Mouse (Mus musculus): ENCODE results near the gene Pik3r2. TPM values are rescaled to one million over a fixed set of nuclear protein-coding genes. Genes with fewer than 3 reads are reported as not detected.

Gene Pik3r2
- polyA plus RNA-seq, 1 experiment from 2014 or later = 93.7 TPM

DNA sequence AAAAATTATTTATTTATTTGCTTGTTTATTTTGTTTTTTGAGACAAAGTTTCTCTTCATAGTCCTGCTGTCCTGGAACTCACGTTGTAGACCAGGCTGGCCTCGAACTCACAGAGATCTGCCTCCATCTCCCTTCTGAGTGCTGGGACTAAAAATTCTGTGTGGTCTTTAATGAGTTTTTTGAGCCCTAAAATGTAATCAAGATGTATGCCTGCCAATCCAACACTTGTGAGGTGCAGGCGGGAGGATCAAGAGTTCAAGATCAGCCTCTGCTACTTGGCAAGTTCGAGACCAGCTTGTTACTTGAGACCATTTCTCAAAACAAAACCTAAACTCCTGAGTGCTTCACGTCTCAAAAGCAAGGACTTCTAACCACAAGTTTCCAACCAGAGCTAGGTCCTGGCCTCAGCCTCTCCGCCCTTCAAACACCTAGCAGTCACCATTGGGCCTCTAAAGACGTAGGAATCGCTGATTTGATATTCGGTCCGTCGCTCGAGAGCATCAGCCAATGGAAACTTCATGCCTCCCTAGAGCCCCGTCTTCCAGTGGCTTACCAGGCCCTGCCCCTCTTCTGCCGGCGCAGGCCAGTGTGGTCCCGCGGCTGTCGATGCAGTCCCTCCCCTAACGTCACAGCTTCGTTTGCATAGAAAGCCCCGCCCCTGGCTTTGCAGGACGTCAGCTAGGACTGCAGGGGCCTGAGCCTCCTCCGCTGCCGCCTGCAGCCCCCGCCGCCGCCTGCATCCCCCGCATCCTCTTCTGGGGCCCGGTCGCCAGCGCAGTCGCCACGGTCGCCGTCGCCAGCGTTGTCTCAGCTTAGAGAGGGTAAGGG, 22.3 kb downstream of the Pik3r2 start, which contains the start of gene Rab3a:
Gene Rab3a (plus strand): TSS at position 637 of the 828 bp plus-strand sequence.
- H3K27ac ChIP-seq (replicated peaks) = peak within 1 kb of the TSS; percentile 98
- peaks cover 32% of the 10 kb centered on the region for H3K36me3 ChIP-seq
- H3K4me3 ChIP-seq = peak within 1 kb of the TSS; percentile 83
- WGBS = 8% methylated on average over 37 of the region's 37 CpGs
- peak within 1 kb of the TSS; percentile 94 for H3K9ac ChIP-seq
- peak within 1 kb of the TSS; percentile 93 for H3K4me2 ChIP-seq
- peaks cover 53% of the 10 kb centered on the region for H3K4me1 ChIP-seq (replicated peaks)
- peak; percentile 97 for ATAC-seq (ENCODE audit: low read depth)
- no peaks in the 10 kb centered on the region for H3K9me3 ChIP-seq
- H3K27me3 ChIP-seq = peaks cover 9% of the 10 kb centered on the region

DNA sequence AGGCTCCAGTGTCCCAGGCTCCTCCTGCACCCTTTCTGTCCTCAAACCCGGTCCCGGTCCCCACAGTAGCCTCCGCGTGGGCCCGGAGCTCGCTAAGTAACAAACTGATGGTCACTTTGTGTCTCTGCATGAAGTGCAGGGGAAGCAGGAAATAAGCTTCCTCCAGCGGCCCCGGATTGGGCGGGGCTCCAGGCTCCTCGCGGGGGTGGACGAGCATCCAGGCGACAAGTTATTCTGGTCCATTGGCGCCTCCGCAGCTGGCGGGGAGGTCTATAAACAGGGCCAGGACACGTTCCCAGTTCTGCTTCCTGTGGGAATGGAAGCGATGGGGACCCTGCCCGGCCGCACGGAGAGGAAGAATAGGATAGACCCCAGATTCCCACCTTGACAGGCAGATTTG, 23.4 kb downstream of the Pik3r2 start:
- Histone ChIP-seq H3K4me3 (no peak overlapping the region), H3K27me3 (peaks cover 20% of the 10 kb centered on the region), H3K4me1 (replicated peaks) (peaks cover 42% of the 10 kb centered on the region), H3K27ac (replicated peaks) (peak overlapping the region; percentile 68), H3K9me3 (no peaks in the 10 kb centered on the region), H3K36me3 (peaks cover 24% of the 10 kb centered on the region), H3K9ac (no peak overlapping the region), H3K4me2 (peak overlapping the region; percentile 22)
- no peak for ATAC-seq (ENCODE audit: low read depth)
- 31% methylated on average over 21 of the region's 21 CpGs for WGBS

DNA sequence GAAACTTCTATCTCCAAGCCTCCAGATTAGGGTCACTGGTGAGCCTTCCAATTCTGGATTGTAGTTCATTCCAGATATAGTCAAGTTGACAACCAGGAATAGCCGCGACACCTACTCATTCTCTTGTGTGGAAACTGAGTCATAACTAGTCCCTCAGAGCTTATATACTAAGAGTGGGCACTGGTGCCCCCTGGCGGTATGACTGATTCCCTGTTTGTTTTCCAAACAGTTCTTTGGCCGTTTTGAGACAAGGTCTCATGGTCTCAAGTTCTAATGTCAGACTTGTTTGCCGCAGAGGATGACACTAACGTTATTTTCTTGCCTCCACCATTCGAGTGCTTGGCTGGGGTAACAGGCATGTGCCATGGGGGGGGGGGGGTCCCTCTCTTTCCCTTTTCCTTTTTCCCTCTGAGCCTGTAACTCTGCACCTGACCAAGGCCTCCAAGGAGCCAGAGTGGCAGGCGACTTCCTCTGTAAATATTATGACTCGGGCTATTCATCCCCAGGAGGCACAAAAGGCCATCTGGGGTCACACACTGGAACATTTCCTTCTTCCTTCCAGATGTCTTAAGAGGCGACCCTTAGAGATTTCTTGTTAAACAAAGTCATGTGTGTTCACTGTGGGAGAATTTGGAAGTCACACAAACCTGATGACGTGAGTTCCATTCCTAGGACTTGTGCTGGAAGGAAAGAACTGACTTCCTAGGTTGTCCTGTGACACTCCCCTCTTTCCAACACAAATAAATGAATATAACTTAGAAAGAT, 24.3 kb downstream of the Pik3r2 start:
- peak overlapping the region; percentile 24; the same call in 1 of the 2 replicates for H3K27ac ChIP-seq (replicated peaks)

DNA sequence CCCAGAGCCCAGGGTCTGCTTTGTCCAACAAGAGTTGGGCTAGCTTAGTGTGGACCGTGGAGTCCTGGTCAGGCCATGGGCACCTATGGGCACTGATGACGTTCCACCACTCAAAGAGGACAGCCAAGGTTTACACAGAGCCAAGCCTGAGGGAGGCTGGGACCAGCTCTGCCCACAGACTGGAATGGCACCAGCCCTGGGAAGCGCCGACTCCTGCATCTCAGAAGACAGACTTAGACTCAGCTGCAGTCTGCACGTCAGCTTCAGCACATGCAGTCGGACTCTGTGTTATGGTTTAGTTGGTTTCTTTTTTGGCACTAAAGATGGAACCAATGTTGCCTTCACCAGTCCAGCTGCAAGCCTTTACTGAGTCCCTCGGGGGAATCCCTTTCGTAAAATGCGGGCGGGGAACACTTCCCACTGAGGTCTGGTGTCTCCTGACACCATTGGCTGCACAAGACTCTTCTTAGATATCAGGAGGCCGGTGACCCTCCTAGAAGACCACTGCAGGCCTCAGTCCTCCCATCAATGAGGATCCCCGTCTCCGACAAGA, 26.3 kb downstream of the Pik3r2 start:
- WGBS = 87% methylated on average over 13 of the region's 13 CpGs
- no peak overlapping the region for H3K4me2 ChIP-seq
- ATAC-seq (ENCODE audit: low read depth) = no peak

More for the DNA sequence above, 24.3 kb downstream of the Pik3r2 start:
- Histone ChIP-seq H3K9ac (no peak overlapping the region), H3K27me3 (peaks cover 30% of the 10 kb centered on the region), H3K4me2 (no peak overlapping the region), H3K36me3 (peaks cover 14% of the 10 kb centered on the region), H3K9me3 (no peaks in the 10 kb centered on the region), H3K4me3 (no peak overlapping the region), H3K4me1 (replicated peaks) (peaks cover 32% of the 10 kb centered on the region)
- 31% methylated on average over 11 of the region's 11 CpGs for WGBS
- ATAC-seq (ENCODE audit: low read depth) = no peak

DNA sequence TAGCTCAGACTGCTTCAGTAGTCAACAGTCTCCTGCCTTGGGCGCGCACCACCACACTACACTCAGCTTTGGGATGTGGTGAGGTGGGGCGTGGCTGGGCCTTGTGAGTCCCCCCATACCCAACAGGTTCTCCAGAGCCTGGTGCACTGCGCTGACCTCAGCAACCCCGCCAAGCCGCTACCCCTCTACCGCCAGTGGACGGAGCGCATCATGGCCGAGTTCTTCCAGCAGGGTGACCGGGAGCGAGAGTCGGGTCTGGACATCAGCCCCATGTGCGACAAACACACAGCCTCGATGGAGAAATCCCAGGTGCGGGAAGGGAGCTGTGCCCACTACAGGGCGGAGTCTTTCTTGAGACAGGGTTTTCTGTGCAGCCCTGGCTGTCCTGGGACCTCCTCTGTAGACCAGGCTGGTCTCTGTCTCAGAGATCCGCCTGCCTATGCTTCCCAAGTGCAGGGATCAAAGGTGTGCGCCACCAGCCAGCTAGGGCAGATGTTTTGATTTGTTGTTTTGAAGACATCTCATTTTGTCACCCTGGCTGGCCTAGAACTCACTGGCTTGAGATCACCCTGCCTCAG, 27.3 kb downstream of the Pik3r2 start:
- H3K9me3 ChIP-seq = no peaks in the 10 kb centered on the region
- peaks cover 13% of the 10 kb centered on the region for H3K4me1 ChIP-seq (replicated peaks)
- no peaks in the 10 kb centered on the region for H3K36me3 ChIP-seq
- no peak overlapping the region for H3K4me3 ChIP-seq
- WGBS = 84% methylated on average over 19 of the region's 19 CpGs
- H3K27me3 ChIP-seq = peaks cover 60% of the 10 kb centered on the region
- no peak overlapping the region for H3K9ac ChIP-seq
- no peak for ATAC-seq (ENCODE audit: low read depth)
- no peak overlapping the region for H3K27ac ChIP-seq (replicated peaks)
- no peak overlapping the region for H3K4me2 ChIP-seq

More for the DNA sequence above, 26.3 kb downstream of the Pik3r2 start:
- no peaks in the 10 kb centered on the region for H3K36me3 ChIP-seq
- no peak overlapping the region for H3K9ac ChIP-seq
- no peak overlapping the region for H3K27ac ChIP-seq (replicated peaks)
- no peak overlapping the region for H3K4me3 ChIP-seq
- H3K9me3 ChIP-seq = no peaks in the 10 kb centered on the region
- H3K4me1 ChIP-seq (replicated peaks) = peaks cover 13% of the 10 kb centered on the region
- H3K27me3 ChIP-seq = peaks cover 50% of the 10 kb centered on the region

DNA sequence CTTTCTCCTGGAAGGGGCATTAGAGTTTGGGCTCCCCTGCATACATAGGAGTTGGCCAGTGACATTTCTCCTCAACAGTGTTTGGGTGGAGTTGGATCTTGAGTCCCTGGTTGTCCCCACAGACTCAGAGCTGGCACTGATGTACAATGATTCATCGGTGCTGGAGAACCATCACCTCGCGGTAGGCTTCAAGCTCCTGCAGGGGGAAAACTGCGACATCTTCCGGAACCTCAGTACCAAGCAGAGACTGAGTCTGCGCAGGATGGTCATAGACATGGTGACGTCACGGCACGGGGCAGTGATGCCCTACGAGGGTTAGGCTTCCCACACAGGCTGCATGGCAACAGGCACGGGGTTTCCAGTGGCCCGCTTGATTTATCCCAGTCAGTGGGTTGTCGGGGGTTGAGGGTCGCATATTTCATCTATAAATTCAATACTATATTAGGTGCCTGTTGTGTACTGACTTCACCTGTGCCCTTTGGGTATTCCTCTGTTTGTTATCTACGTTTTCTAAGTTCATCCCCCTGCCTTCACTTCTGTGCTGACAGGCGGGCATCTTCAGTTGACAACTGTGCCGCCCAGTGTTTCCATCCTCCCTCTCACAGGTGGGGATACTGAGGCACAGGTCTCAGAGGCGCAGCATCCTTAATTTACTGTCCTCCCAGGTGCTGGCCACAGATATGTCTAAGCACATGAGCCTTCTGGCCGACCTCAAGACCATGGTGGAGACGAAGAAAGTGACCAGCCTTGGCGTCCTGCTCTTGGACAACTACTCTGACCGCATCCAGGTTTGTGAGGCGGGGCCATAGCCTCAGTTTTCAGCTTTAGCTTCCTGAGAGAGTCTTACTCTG, 28.0 kb downstream of the Pik3r2 start:
- Histone ChIP-seq H3K27ac (replicated peaks) (no peak overlapping the region), H3K9me3 (no peaks in the 10 kb centered on the region), H3K4me1 (replicated peaks) (peaks cover 20% of the 10 kb centered on the region), H3K4me3 (no peak overlapping the region), H3K36me3 (no peaks in the 10 kb centered on the region), H3K9ac (no peak overlapping the region), H3K4me2 (no peak overlapping the region), H3K27me3 (peaks cover 67% of the 10 kb centered on the region)
- WGBS = 86% methylated on average over 23 of the region's 23 CpGs
- ATAC-seq (ENCODE audit: low read depth) = no peak

DNA sequence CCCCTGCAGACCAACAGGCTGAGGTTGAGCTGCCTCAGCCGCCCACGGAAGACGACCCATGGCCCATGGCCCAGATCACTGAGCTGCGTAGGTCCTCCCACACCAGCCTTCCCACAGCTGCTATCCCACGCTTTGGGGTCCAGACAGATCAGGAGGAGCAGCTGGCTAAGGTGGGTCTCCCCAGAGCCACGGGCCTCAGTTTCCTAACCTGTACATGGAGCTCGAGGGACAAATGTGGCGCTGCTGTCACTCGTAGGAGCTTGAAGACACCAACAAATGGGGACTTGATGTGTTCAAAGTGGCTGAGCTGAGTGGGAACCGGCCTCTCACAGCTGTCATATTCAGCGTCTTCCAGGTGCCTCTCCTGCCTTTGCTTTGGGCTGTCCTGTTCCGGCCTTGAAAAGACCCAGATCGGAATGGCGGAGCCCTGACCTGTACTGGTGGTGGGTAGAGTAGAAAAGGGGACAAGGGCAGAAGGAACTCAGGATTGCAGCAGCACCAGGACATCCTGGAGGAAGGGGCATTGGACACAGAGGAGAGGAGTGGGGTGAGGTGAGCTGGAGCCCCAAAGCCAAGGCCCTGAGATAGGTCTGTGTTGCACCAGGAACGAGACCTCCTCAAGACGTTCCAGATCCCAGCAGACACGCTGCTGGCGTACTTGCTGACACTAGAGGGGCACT, 29.2 kb downstream of the Pik3r2 start:
- H3K4me3 ChIP-seq = no peak overlapping the region
- H3K27me3 ChIP-seq = peaks cover 78% of the 10 kb centered on the region
- no peak overlapping the region for H3K27ac ChIP-seq (replicated peaks)
- H3K4me1 ChIP-seq (replicated peaks) = peaks cover 19% of the 10 kb centered on the region
- no peak overlapping the region for H3K4me2 ChIP-seq
- no peak overlapping the region for H3K9ac ChIP-seq
- no peaks in the 10 kb centered on the region for H3K36me3 ChIP-seq
- H3K9me3 ChIP-seq = no peaks in the 10 kb centered on the region
- ATAC-seq (ENCODE audit: low read depth) = no peak
- WGBS = 85% methylated on average over 18 of the region's 18 CpGs

DNA sequence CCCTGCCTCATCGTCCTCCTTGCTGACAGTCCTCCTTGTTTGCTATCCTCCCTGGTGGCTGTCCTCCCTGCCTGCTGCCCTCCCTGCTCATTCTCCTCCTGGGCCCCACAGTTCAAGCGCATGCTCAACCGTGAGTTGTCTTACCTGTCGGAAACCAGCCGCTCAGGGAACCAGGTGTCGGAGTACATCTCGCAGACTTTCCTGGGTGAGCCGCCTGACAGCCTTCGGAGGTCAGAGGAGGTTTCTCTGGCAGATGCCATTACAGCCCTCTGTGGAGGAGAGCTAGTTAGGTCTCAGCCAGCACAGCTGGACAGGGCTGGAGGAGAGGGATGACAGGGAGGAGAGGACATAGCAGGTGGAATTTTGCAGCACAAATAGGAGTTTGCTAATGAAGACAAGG, 29.8 kb downstream of the Pik3r2 start:
- no peaks in the 10 kb centered on the region for H3K36me3 ChIP-seq
- no peak overlapping the region for H3K4me2 ChIP-seq
- no peak overlapping the region for H3K4me3 ChIP-seq
- no peaks in the 10 kb centered on the region for H3K9me3 ChIP-seq
- no peak for ATAC-seq (ENCODE audit: low read depth)
- peaks cover 19% of the 10 kb centered on the region for H3K4me1 ChIP-seq (replicated peaks)
- WGBS = 77% methylated on average over 9 of the region's 9 CpGs
- H3K9ac ChIP-seq = no peak overlapping the region
- no peak overlapping the region for H3K27ac ChIP-seq (replicated peaks)
- peaks cover 85% of the 10 kb centered on the region for H3K27me3 ChIP-seq

DNA sequence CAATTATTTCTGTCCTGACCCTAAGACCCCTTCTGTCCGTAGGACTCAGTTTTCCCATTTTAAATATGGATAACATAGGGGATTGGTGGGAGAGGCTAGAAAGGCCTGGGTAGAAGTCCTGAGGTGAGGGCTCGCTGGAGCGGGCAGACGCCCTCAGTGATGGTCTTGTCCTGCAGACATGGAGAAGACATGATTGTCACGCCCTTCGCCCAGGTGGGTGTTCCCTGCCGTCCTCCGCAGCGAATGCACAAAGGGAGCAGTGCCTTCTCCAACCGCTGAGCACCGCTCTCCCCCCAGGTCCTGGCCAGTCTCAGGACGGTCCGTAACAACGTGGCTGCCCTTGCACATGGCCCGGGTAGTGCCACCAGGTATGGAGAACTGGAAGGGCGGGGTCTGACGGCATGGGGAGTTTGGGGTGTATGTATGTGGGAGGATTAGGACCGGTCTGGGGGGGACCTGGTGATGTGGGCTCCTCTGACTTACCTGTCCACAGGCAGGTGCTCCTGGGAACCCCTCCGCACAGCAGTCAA, 30.8 kb downstream of the Pik3r2 start:
- Histone ChIP-seq H3K4me3 (no peak overlapping the region), H3K4me2 (no peak overlapping the region), H3K27ac (replicated peaks) (no peak overlapping the region), H3K27me3 (peaks cover 94% of the 10 kb centered on the region), H3K9me3 (no peaks in the 10 kb centered on the region), H3K36me3 (no peaks in the 10 kb centered on the region), H3K9ac (no peak overlapping the region), H3K4me1 (replicated peaks) (peaks cover 19% of the 10 kb centered on the region)
- ATAC-seq (ENCODE audit: low read depth) = no peak
- 55% methylated on average over 19 of the region's 19 CpGs for WGBS

DNA sequence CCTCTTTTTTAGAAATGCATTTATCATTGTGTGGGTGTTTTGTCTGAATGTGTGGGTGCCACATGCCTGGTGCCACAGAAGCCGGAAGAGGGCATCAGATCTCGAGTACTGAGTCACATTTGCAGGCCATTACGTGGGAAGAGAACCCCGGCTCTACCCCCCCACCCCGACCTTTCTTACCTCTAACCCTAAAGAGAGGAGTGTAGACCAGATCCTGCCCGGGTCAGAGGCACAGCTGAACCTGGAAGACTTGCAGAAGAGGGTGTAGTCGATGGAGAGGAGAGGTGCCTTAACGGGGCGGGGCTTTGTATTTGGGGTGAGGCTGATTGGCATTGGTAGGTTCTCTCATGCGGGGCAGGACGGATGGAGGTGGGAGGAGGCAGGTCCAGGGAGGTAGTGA, 31.7 kb downstream of the Pik3r2 start:
- ATAC-seq (ENCODE audit: low read depth) = no peak
- 51% methylated on average over 11 of the region's 11 CpGs for WGBS
- H3K4me2 ChIP-seq = peak overlapping the region; percentile 54; the same call in 1 of the 2 replicates

More for the DNA sequence above, 31.7 kb downstream of the Pik3r2 start:
- H3K9me3 ChIP-seq = no peaks in the 10 kb centered on the region
- H3K9ac ChIP-seq = no peak overlapping the region
- peaks cover 19% of the 10 kb centered on the region for H3K4me1 ChIP-seq (replicated peaks)
- H3K36me3 ChIP-seq = no peaks in the 10 kb centered on the region
- H3K27me3 ChIP-seq = peaks cover 100% of the 10 kb centered on the region
- no peak overlapping the region for H3K27ac ChIP-seq (replicated peaks)
- no peak overlapping the region for H3K4me3 ChIP-seq
